In the genomic region with DNA sequence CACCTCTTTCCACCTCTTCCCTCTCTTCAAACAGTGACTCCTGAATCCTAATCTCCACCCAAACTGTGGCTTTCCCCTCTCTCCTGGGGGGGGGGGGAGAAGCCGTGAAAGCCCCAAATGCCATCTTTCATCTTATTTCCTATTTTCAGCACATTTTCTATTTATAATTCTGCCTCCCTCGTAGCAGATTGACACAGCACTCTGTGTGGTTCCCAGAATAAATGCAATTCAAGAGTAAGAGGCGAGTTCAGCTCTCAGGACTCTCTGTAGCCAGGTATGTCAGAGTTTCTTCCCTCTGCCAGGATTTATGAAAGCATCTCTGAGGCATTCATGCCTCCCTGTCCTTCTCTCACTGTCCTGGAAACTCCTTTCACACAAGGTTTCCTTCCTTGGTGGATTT, we compare ENCODE assay signal across 24 mouse cellular contexts. TPM values are rescaled to one million over a fixed set of nuclear protein-coding genes. Genes with fewer than 3 reads are reported as not detected.
A peak's percentile ranks its signal among the peaks of the same experiment; 100 is the strongest.
DNase-seq lines count a peak whose midpoint lies in the region; ATAC-seq and TF ChIP-seq lines count a peak whose summit lies in the region.
"Had no signal": no experiment of that assay in that cellular context is flagged by ENCODE, and none has a peak within 500 bp of the region (broad histone marks: within the 10 kb centered on the region; RNA-seq: fewer than 3 reads in every experiment).

No protein-coding gene starts in this region.

- no peak for ATAC-seq in midbrain, embryonic 16.5 days
- ATAC-seq: forebrain, embryonic 13.5 days; forebrain, embryonic 15.5 days; forebrain, postnatal 0 days had no signal

- no peaks in the 10 kb centered on the region for H3K4me1 ChIP-seq in midbrain, embryonic 16.5 days (ENCODE audit: control insufficient read depth, insufficient read depth, low read length)
- H3K4me1 ChIP-seq: embryonic facial prominence, embryonic 10.5 days; embryonic facial prominence, embryonic 12.5 days; forebrain, embryonic 13.5 days; forebrain, embryonic 15.5 days had no signal

- WGBS in midbrain, embryonic 16.5 days, result 66% methylated on average over 3 of the region's 3 CpGs

- H3K4me2 ChIP-seq in midbrain, embryonic 16.5 days (ENCODE audit: low read length), result no peak overlapping the region
- H3K4me2 ChIP-seq: embryonic facial prominence, embryonic 12.5 days; forebrain, embryonic 13.5 days; forebrain, embryonic 15.5 days had no signal

- H3K27ac ChIP-seq in left cerebral cortex, adult 2 months, result peak overlapping the region; percentile 33; the same call in 1 of the 2 replicates
- no peak overlapping the region for H3K27ac ChIP-seq in midbrain, embryonic 16.5 days (ENCODE audit: low read length)
- H3K27ac ChIP-seq: embryonic facial prominence, embryonic 10.5 days; embryonic facial prominence, embryonic 12.5 days; forebrain, embryonic 13.5 days; forebrain, embryonic 15.5 days had no signal

- no peaks in the 10 kb centered on the region for H3K27me3 ChIP-seq in midbrain, embryonic 16.5 days (ENCODE audit: control insufficient read depth, insufficient read depth, low read depth, low read length)
- H3K27me3 ChIP-seq: embryonic facial prominence, embryonic 12.5 days; forebrain, embryonic 13.5 days; forebrain, embryonic 15.5 days had no signal

- no peaks in the 10 kb centered on the region for H3K9me3 ChIP-seq in midbrain, embryonic 16.5 days (replicated peaks; ENCODE audit: control insufficient read depth, low read length, poor library complexity, severe bottlenecking)
- H3K9me3 ChIP-seq: embryonic facial prominence, embryonic 10.5 days; embryonic facial prominence, embryonic 12.5 days; forebrain, embryonic 13.5 days; forebrain, embryonic 15.5 days had no signal

- DNase-seq in heart, adult 11 months, result peak; percentile 15
- DNase-seq in heart, adult 8-10 months (ENCODE audit: low spot score), result no peak
- DNase-seq in left cerebral cortex, adult 2 months (ENCODE audit: extremely low spot score in 1 of 2, low spot score in 2 of 2), result no peak
- no peak for DNase-seq in left cerebral cortex, adult 18-20 months (ENCODE audit: low spot score in 2 of 2)
- DNase-seq: adrenal gland, adult 2 months; adrenal gland, postnatal 10 days; adrenal gland, postnatal 25 days; cerebellum, adult 11-12 months; cerebellum, adult 2 months; cerebellum, adult 9-10 months; cerebellum, postnatal 10 days; cerebellum, postnatal 25 days; forebrain, postnatal 0 days had no signal

- TF ChIP-seq CTCF in left cerebral cortex, adult 2 months (IDR thresholded peaks at IDR 0.05), result no peak

- no peaks in the 10 kb centered on the region for H3K36me3 ChIP-seq in midbrain, embryonic 16.5 days (ENCODE audit: control insufficient read depth, insufficient read depth, low read length)
- H3K36me3 ChIP-seq: embryonic facial prominence, embryonic 10.5 days; embryonic facial prominence, embryonic 12.5 days; forebrain, embryonic 15.5 days had no signal

- intact Hi-C loops in left cerebral cortex, adult 2 months (cut with DNase I), result no loop called here

- no peak overlapping the region for H3K4me3 ChIP-seq in left cerebral cortex, adult 2 months
- H3K4me3 ChIP-seq in midbrain, embryonic 16.5 days (ENCODE audit: low read depth, low read length), result no peak overlapping the region
- H3K4me3 ChIP-seq: embryonic facial prominence, embryonic 10.5 days; embryonic facial prominence, embryonic 12.5 days; forebrain, embryonic 13.5 days; forebrain, embryonic 15.5 days had no signal

- H3K9ac ChIP-seq in midbrain, embryonic 16.5 days (ENCODE audit: low read depth, low read length), result no peak overlapping the region
- H3K9ac ChIP-seq: embryonic facial prominence, embryonic 12.5 days; forebrain, embryonic 13.5 days; forebrain, embryonic 15.5 days; forebrain, postnatal 0 days had no signal

RNA-seq across cellular contexts. Expression of gene Ropn1, which starts 14.2 kb away (rescaled TPM):
- total RNA-seq in heart, adult 8-10 months (2022), result not detected
- total RNA-seq in left cerebral cortex, adult 2 months (2021), result not detected
- not detected for total RNA-seq in left cerebral cortex, adult 18-20 months (2021)
- not detected in 2 replicates for polyA plus RNA-seq in midbrain, embryonic 16.5 days (2015; fragmentation: Nextera tagmentation; extraction: Ambion mirVana)
- total RNA-seq: adrenal gland, adult 2 months; adrenal gland, postnatal 10 days; adrenal gland, postnatal 25 days; adrenal gland, postnatal 4 days; ES-E14; forebrain, postnatal 0 days; MEL had no signal
- polyA plus RNA-seq: adrenal gland, adult 2 months; C2C12; embryonic facial prominence, embryonic 10.5 days; embryonic facial prominence, embryonic 12.5 days; embryonic facial prominence, embryonic 14.5 days; forebrain, embryonic 11.5 days; forebrain, embryonic 13.5 days; forebrain, embryonic 15.5 days; forebrain, postnatal 0 days had no signal

RNA-seq across cellular contexts. Expression of gene Ccdc14, which starts 54.9 kb away (rescaled TPM):
- 1 to 10 TPM; 1.9 to 3.1 (median 2.4) TPM for total RNA-seq in heart, adult 8-10 months (2022)
- total RNA-seq in left cerebral cortex, adult 2 months (2021), result 1 to 10 TPM; 2.1 to 3.4 TPM
- 1 to 10 TPM; 2.6 to 2.9 TPM for total RNA-seq in left cerebral cortex, adult 18-20 months (2021)
- 3.2 and 3.8 TPM in 2 replicates for polyA plus RNA-seq in midbrain, embryonic 16.5 days (2015; fragmentation: Nextera tagmentation; extraction: Ambion mirVana)
